18 mouse cellular contexts compared by ENCODE assay signal in the genomic region with DNA sequence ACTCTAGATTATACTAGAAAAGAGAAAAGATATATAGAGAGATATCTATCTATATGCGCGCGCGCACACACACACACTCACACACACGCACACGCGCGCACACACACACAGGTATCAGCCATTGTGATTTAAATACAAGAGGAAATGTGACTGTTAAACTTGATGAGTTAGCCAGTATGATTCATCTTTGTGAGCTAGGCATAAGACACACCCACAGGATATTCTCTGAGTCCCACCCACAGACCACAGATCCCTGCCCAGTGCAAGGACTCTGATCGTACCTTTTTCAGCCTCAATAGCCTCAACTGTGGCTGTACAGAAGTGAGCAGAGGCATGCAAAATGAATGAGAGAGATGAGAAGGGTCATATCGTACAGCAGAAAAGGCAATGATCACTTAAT. TPM values are rescaled to one million over a fixed set of nuclear protein-coding genes. Genes with fewer than 3 reads are reported as not detected.
DNase-seq lines count a peak whose midpoint lies in the region; ATAC-seq and TF ChIP-seq lines count a peak whose summit lies in the region.
"Had no signal": no experiment of that assay in that cellular context is flagged by ENCODE, and none has a peak within 500 bp of the region (broad histone marks: within the 10 kb centered on the region; RNA-seq: fewer than 3 reads in every experiment).

No protein-coding gene starts in this region.

- peak; percentile 47; the same call in 1 of the 2 replicates for ATAC-seq in intestine, embryonic 15.5 days
- no peak for ATAC-seq in intestine, postnatal 0 days
- peak; percentile 96 for ATAC-seq in activated CD4-positive, CD25-positive, alpha-beta regulatory T cell, adult 4 months
- 0 out of 2 replicates have a peak, but pooled peaks have one; percentile 56 for ATAC-seq in monocyte, adult 5-6 weeks (replicated peaks; ENCODE audit: insufficient number of reproducible peaks, low FRiP score, low TSS enrichment, poor library complexity, severe bottlenecking)
- ATAC-seq: midbrain, embryonic 16.5 days had no signal

- no peak overlapping the region for H3K4me2 ChIP-seq in intestine, embryonic 15.5 days (replicated peaks)
- no peak overlapping the region for H3K4me2 ChIP-seq in intestine, postnatal 0 days (replicated peaks; ENCODE audit: low read depth)
- H3K4me2 ChIP-seq: embryonic facial prominence, embryonic 12.5 days; forebrain, embryonic 12.5 days; heart, embryonic 11.5 days; limb, embryonic 12.5 days; lung, embryonic 14.5 days had no signal

- H3K9me3 ChIP-seq in intestine, embryonic 15.5 days = no peaks in the 10 kb centered on the region
- H3K9me3 ChIP-seq in intestine, postnatal 0 days (ENCODE audit: control insufficient read depth) = no peaks in the 10 kb centered on the region
- H3K9me3 ChIP-seq: embryonic facial prominence, embryonic 12.5 days; forebrain, embryonic 12.5 days; limb, embryonic 12.5 days had no signal

- no peak for TF ChIP-seq CTCF in intestine, postnatal 0 days (IDR thresholded peaks at IDR 0.05; ENCODE audit: low read depth)

- peak; percentile 60 for DNase-seq in CD4-positive, CD25-positive, alpha-beta regulatory T cell, adult 2 months (ENCODE audit: low read depth, low spot score)
- DNase-seq in urinary bladder, adult 18-20 months (ENCODE audit: low spot score in 2 of 2) = no peak
- no peak for DNase-seq in adipocyte (ENCODE audit: low spot score)
- no peak for DNase-seq in retina, embryonic 14.5 days (ENCODE audit: low spot score)
- DNase-seq: cerebellum, adult 9-10 months; gastrocnemius, adult 2 months; kidney, postnatal 36 days; layer of hippocampus, postnatal 36 days; lung, embryonic 14.5 days had no signal

- H3K27me3 ChIP-seq in intestine, embryonic 15.5 days (replicated peaks) = no peaks in the 10 kb centered on the region
- H3K27me3 ChIP-seq in intestine, postnatal 0 days (replicated peaks; ENCODE audit: control insufficient read depth, insufficient read depth, low read length) = no peaks in the 10 kb centered on the region
- H3K27me3 ChIP-seq: embryonic facial prominence, embryonic 12.5 days; forebrain, embryonic 12.5 days; limb, embryonic 12.5 days had no signal

- WGBS in intestine, embryonic 15.5 days = 93% methylated on average over 10 of the region's 10 CpGs
- WGBS in intestine, postnatal 0 days = 89% methylated on average over 10 of the region's 10 CpGs

- H3K27ac ChIP-seq in intestine, embryonic 15.5 days = no peak overlapping the region
- no peak overlapping the region for H3K27ac ChIP-seq in intestine, postnatal 0 days (ENCODE audit: low read depth, low read length)
- H3K27ac ChIP-seq: embryonic facial prominence, embryonic 12.5 days; forebrain, embryonic 12.5 days; gastrocnemius, adult 2 months; limb, embryonic 12.5 days had no signal

- no peak overlapping the region for H3K9ac ChIP-seq in intestine, embryonic 15.5 days
- H3K9ac ChIP-seq in intestine, postnatal 0 days (ENCODE audit: low read depth, low read length) = no peak overlapping the region
- H3K9ac ChIP-seq: embryonic facial prominence, embryonic 12.5 days; forebrain, embryonic 12.5 days; limb, embryonic 12.5 days; lung, embryonic 14.5 days had no signal

- peaks cover 3% of the 10 kb centered on the region; the same call in 1 of the 2 replicates for H3K36me3 ChIP-seq in intestine, embryonic 15.5 days
- H3K36me3 ChIP-seq in intestine, postnatal 0 days (ENCODE audit: control insufficient read depth, insufficient read depth) = peaks cover 11% of the 10 kb centered on the region

- no peaks in the 10 kb centered on the region for H3K4me1 ChIP-seq in intestine, embryonic 15.5 days (replicated peaks)
- H3K4me1 ChIP-seq in intestine, postnatal 0 days (replicated peaks; ENCODE audit: control insufficient read depth, insufficient read depth, low read length) = no peaks in the 10 kb centered on the region
- H3K4me1 ChIP-seq: embryonic facial prominence, embryonic 12.5 days; forebrain, embryonic 12.5 days; limb, embryonic 12.5 days had no signal

- H3K4me3 ChIP-seq in intestine, embryonic 15.5 days (replicated peaks) = no peak overlapping the region
- no peak overlapping the region for H3K4me3 ChIP-seq in intestine, postnatal 0 days (ENCODE audit: low read depth, low read length)
- H3K4me3 ChIP-seq: embryonic facial prominence, embryonic 12.5 days; forebrain, embryonic 12.5 days; gastrocnemius, adult 2 months; limb, embryonic 12.5 days had no signal

RNA-seq across cellular contexts. Expression of a gene that starts 6.3 kb away (rescaled TPM):
- 0.54 and 0.98 TPM in 2 replicates for polyA plus RNA-seq in intestine, embryonic 15.5 days (2015; fragmentation: Nextera tagmentation; extraction: Ambion mirVana)
- 0.21 and 0.26 TPM in 2 replicates for polyA plus RNA-seq in intestine, postnatal 0 days (2015; fragmentation: Nextera tagmentation; extraction: Ambion mirVana)
- polyA plus RNA-seq in activated CD4-positive, CD25-positive, alpha-beta regulatory T cell, adult 4 months (2017; shearing (Covaris generic)) = 1 to 10 TPM in 1 of 2 experiments, under 1 TPM in 1; 0.60 to 2.5 TPM
- total RNA-seq in monocyte, adult 5-6 weeks (2017) = 0.43 to 1.9 TPM in 2 of 3 replicates, not detected in the other

RNA-seq across cellular contexts. Expression of a gene that starts 23.0 kb away (rescaled TPM):
- polyA plus RNA-seq in intestine, embryonic 15.5 days (2015; fragmentation: Nextera tagmentation; extraction: Ambion mirVana) = 45.5 and 47.0 TPM in 2 replicates
- polyA plus RNA-seq in intestine, postnatal 0 days (2015; fragmentation: Nextera tagmentation; extraction: Ambion mirVana) = 33.6 and 37.8 TPM in 2 replicates
- 10 to 100 TPM; 51.3 to 57.5 TPM for polyA plus RNA-seq in activated CD4-positive, CD25-positive, alpha-beta regulatory T cell, adult 4 months (2017; shearing (Covaris generic))
- total RNA-seq in monocyte, adult 5-6 weeks (2017) = 70.7 to 97.0 TPM (median 87.2 TPM) in 3 replicates

RNA-seq across cellular contexts. Expression of a gene that starts 43.4 kb away (rescaled TPM):
- 37.9 and 38.8 TPM in 2 replicates for polyA plus RNA-seq in intestine, embryonic 15.5 days (2015; fragmentation: Nextera tagmentation; extraction: Ambion mirVana)
- polyA plus RNA-seq in intestine, postnatal 0 days (2015; fragmentation: Nextera tagmentation; extraction: Ambion mirVana) = 24.2 and 24.4 TPM in 2 replicates
- polyA plus RNA-seq in activated CD4-positive, CD25-positive, alpha-beta regulatory T cell, adult 4 months (2017; shearing (Covaris generic)) = 10 to 100 TPM; 29.8 to 47.4 TPM
- 41.3 to 101 TPM (median 45.1 TPM) in 3 replicates for total RNA-seq in monocyte, adult 5-6 weeks (2017)

RNA-seq across cellular contexts. Expression of a gene that starts 50.9 kb away (rescaled TPM):
- polyA plus RNA-seq in intestine, embryonic 15.5 days (2015; fragmentation: Nextera tagmentation; extraction: Ambion mirVana) = 0.18 and 0.28 TPM in 2 replicates
- not detected in 2 replicates for polyA plus RNA-seq in intestine, postnatal 0 days (2015; fragmentation: Nextera tagmentation; extraction: Ambion mirVana)
- not detected for polyA plus RNA-seq in activated CD4-positive, CD25-positive, alpha-beta regulatory T cell, adult 4 months (2017; shearing (Covaris generic))
- not detected in 3 replicates for total RNA-seq in monocyte, adult 5-6 weeks (2017)
- polyA plus RNA-seq: heart, embryonic 11.5 days had no signal
